Mouse (Mus musculus) CD4-positive, CD25-positive, alpha-beta regulatory T cell, adult 4 months (primary cell): ENCODE results near the gene Mucl3. TPM values are rescaled to one million over a fixed set of nuclear protein-coding genes. Genes with fewer than 3 reads are reported as not detected.

Experiments used
- ATAC-seq: one replicate; pipeline ENCODE4 v1.8.0; 2017
- polyA plus RNA-seq, 2 experiments: library from polyadenylated mRNA; unstranded; fragments of 100-300 nt; shearing (Covaris generic); gene quantifications; one replicate each; pipeline ENCODE4 v1.2.1; 2017

Mucl3 gene
- polyA plus RNA-seq, 2 experiments from 2014 or later: 0.16 to 0.46 TPM

GRCm38 (mm10) chr17:35635202-35635601, 8.3 kb downstream of the Mucl3 start:
- ATAC-seq: no peak

DNA sequence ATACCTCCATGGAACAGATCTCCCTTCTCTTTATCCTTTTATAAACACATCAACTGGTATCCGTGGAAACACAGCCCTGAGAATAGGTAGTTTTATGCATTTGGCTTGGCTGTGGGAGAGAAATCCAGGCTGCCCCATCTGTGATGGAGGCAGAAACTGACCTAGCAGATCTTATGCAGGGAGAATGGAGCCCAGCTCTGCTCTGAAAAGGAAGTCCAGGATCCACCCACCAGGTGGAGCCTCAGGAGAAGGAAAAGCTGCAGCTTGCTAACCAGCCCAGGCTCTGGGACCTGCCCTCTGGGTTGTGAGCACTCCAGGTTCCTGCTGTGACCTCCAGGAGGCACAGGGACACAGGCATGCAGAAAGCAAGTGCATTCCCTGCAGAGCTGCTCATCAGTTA, 9.5 kb downstream of the Mucl3 start:
- ATAC-seq: no peak

DNA sequence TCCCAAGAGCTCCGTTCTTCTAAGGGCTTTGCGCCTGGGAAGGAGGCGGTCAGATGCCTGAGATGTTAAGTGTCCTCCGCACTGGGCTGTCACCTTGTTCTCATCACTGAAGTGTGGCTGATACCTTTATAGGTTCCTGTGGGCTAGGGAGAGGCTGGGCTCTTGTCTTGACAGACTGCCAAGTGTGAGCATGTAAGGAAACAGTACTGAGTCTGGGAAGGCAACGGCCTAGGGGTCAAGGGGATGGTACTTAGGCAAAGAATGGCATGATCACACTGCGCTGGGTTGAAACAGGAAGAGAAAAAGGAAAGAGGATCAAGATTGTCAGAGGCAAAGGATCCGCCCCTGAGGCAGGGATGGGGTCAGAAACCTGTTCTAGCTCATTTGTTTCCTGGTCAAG, 17.0 kb downstream of the Mucl3 start, which contains the start of gene Gm9573:
Gene Gm9573, minus strand, starts transcription at position 101 of the 400 bp plus-strand sequence.
- ATAC-seq: no peak

DNA sequence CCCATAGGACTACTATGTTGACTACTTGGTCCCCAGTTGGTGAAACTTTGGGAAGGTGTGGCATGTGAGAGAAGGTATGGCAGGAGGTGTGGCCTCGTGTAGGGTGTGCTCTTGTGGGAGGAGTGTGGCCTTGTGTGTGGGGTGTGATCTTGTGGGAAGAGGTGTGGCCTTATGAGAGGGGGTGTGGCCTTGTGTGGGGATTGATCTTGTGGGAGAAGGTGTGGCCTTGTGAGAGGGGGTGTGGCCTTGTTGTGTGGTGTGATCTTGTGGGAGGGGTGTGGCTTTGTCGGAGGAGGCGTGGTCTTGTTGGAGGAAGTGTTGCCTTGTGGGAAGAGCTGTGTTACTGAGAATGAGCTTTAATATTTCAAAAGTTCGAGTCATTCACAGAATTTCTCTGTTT, 26.4 kb downstream of the Mucl3 start:
- ATAC-seq: no peak

- no peak for ATAC-seq
Observed at GRCm38 (mm10) chr17:35601736-35602354, 41.6 kb downstream of the Mucl3 start.

- no peak for ATAC-seq
Observed at GRCm38 (mm10) chr17:35601249-35601648, 42.2 kb downstream of the Mucl3 start, which contains the start of gene Sfta2. Gene Sfta2 (plus strand): TSS chr17:35601549.

DNA sequence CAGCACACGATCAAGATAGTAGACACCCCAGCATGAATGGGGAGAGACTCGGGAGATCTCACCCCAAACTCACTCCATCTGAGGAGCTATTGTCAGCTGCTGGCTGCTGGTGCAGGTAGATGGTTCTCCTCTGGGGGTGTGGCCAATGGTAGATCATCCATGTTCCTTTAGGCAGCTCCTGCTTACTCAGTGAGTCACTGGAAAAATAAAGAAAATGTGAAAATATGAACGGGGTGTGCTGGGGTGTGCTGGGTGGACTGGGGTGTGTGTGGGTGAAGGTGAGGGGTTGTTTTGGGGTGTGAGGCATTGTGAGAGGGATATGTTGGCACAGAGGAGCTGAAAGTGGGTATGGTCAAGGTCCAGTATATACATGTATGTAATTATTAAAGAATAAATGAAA, 46.1 kb downstream of the Mucl3 start:
- ATAC-seq: no peak

GRCm38 (mm10) chr17:35594456-35594855, 49.0 kb downstream of the Mucl3 start:
- ATAC-seq: no peak

DNA sequence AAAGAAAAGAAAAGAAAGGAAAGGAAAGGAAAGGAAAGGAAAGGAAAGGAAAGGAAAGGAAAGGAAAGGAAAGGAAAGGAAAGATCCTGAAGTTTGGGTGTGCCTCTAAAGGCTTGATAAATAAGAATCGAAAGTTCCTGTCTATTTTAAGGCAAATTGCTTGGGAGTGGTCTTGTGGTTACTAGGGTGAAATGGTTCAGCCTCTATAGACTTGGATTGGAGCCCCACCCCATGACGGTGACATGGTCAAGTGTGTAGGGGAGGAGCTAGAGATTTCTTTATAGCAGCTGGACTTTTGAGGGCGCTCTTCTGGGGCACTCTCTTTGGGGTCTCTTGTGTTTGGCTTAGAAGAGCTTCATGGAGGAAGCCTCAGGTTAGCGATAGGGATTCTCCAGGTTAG, 49.7 kb downstream of the Mucl3 start:
- ATAC-seq: no peak

DNA sequence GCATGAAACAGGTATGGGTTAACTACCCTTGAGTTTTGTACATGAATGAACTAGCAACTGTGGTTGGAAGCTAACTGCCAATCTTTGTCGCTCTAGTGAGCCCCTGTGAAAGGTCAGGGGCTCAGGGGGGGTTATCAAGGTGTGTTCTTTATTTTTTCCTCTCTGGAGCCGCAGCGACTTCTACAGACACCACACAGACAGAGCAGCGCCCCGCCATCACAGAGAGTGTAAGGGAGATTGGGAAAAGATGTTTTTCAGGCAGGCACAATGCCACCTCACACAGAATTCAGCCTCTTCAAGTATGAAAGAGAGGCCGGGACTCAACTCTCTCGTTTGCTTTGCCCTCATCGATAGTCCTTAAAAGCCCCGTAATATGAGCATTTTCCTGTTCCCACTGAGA, 51.4 kb downstream of the Mucl3 start:
- ATAC-seq: no peak

DNA sequence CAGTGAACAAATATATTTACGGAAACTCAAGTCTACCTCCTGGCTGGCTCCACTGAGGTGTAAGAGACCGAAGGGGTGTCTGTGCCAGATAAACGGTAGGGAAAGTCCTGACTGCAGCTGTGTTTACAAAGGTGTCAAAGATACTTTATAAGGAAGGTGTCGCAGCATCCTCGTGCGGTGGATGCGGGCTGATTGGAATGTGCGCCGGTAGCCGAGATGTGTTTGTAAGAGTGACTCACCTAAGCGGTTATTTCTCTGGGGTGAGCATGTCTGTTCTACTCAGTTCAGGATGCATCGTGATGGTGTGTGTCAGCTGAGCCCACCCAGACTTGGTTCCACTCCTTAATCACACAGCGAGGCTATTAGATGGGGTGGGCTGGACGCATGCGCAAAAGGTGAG, 51.8 kb downstream of the Mucl3 start:
- no peak for ATAC-seq

- no peak for ATAC-seq
Observed at GRCm38 (mm10) chr17:35591219-35591578, 52.3 kb downstream of the Mucl3 start.

DNA sequence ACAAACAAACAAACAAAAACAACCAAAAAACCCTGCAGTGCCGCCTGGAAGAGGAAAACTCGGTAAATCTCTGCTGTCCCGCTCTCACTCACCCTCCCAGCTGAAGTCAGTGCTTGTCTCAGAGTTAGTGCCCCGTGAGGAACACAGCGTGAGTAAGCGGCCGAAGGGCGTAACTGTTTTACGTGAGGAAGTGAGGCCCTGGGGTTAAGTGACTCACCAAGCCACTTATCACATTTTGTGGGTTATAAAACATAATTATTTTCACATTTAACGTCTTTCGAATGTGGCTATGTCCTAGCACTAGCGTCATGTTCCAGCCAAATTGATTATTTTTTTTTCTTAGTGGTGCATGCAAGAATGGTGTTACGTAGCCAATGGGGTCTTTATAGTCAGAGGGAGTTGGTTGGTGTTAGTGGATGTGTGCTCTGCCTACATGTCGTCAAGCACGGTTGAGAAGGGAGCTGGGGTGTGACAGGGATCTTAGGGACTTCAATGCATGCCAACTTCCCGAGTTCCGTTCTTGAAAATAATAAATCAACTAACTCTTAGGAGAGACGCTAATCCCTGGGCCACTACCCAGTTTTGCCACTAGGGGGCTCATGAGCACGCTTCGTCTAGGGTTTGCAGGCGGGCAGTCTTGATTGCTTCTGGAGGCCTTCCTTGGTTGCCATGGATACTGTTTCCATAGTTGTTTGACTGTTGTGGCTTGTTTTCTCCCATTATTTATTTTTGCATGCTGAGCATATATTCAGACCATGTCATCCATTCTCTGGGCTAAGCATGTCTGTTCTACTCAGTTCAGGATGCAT, 52.9 kb downstream of the Mucl3 start:
- peak; percentile 71 for ATAC-seq

GRCm38 (mm10) chr17:35588387-35588786, 55.1 kb downstream of the Mucl3 start:
- no peak for ATAC-seq

DNA sequence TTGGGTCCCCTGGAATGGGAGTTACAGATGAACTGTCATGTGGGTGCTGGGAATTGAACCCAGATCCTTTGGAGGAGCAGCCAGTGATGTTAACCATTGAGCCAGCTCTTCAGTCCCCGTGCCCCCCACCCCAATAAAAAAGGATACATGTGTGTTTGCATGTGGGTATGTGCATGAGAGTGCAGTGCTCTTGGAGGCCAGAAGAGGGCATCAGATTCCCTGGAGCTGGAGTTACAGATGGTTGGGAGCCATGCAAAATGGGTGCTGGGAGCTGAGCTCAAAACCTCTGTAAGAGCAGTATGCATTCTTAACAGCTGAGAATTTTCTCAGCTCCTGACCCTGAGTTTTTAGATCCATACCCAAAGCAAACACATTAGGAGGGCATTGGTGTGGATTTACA, 56.2 kb downstream of the Mucl3 start:
- ATAC-seq: no peak

Other genes starting within 250 kb of the Mucl3 start
- 100 to 1,000 TPM; 488 to 605 TPM for gene H2-Q6, start 218.8 kb downstream of the Mucl3 start, polyA plus RNA-seq
- gene H2-Q7, start 204.5 kb downstream of the Mucl3 start, polyA plus RNA-seq: 1,000 to 10,000 TPM; 1,046 to 1,058 TPM
- gene H2-Q10, start 173.6 kb downstream of the Mucl3 start, polyA plus RNA-seq: 10 to 100 TPM; 15.0 to 23.6 TPM
- gene Pou5f1, start 137.7 kb downstream of the Mucl3 start, polyA plus RNA-seq: under 1 TPM in 1 of 2 experiments, not detected in 1; 0.31 TPM
- gene Tcf19, start 126.9 kb downstream of the Mucl3 start, polyA plus RNA-seq: 10 to 100 TPM; 17.1 to 22.0 TPM
- 1 to 10 TPM; 5.5 to 7.6 TPM for gene Cchcr1, start 126.6 kb downstream of the Mucl3 start, polyA plus RNA-seq
- gene Psors1c2, start 110.5 kb downstream of the Mucl3 start, polyA plus RNA-seq: under 1 TPM in 1 of 2 experiments, not detected in 1; 0.65 TPM
- gene Cdsn, start 91.6 kb downstream of the Mucl3 start, polyA plus RNA-seq: not detected
- not detected for gene 2300002M23Rik, start 76.2 kb downstream of the Mucl3 start, polyA plus RNA-seq
- gene Sfta2, start 42.1 kb downstream of the Mucl3 start, polyA plus RNA-seq: not detected
- gene Gm9573, start 17.1 kb downstream of the Mucl3 start, polyA plus RNA-seq: not detected
- 10 to 100 TPM; 11.1 to 15.2 TPM for gene Vars2, start 23.9 kb upstream of the Mucl3 start, polyA plus RNA-seq
- gene Gtf2h4, start 30.0 kb upstream of the Mucl3 start, polyA plus RNA-seq: 10 to 100 TPM; 28.3 to 37.7 TPM
- under 1 TPM; 0.65 TPM for gene Ddr1, start 60.9 kb upstream of the Mucl3 start, polyA plus RNA-seq
- 1 to 10 TPM; 1.1 to 1.9 TPM for gene Ier3, start 178.0 kb upstream of the Mucl3 start, polyA plus RNA-seq
- 10 to 100 TPM; 24.3 to 30.7 TPM for gene Flot1, start 179.5 kb upstream of the Mucl3 start, polyA plus RNA-seq
- gene Tubb5, start 194.6 kb upstream of the Mucl3 start, polyA plus RNA-seq: 100 to 1,000 TPM; 564 to 602 TPM
- 10 to 100 TPM; 10.9 to 13.2 TPM for gene Mdc1, start 197.8 kb upstream of the Mucl3 start, polyA plus RNA-seq
- gene Nrm, start 217.6 kb upstream of the Mucl3 start, polyA plus RNA-seq: 10 to 100 TPM; 35.5 to 43.5 TPM
- 100 to 1,000 TPM; 222 to 223 TPM for gene Ppp1r18, start 221.9 kb upstream of the Mucl3 start, polyA plus RNA-seq
- 10 to 100 TPM; 13.4 to 39.3 TPM for gene Dhx16, start 236.1 kb upstream of the Mucl3 start, polyA plus RNA-seq